Mouse (Mus musculus) cortical plate, adult 2 months (tissue): ENCODE results near the gene Plpp1.

ENCODE experiments used
- CTCF ChIP-seq: fragments of 200-500 bp; IDR thresholded peaks from 2 replicates; pipeline ENCODE4 v1.5.1; 2011; ENCODE audit warnings: mild to moderate bottlenecking, control low read depth, low read length; ENCODE audit not compliant: insufficient read depth; ENCODE audit errors: extremely low read depth
- POLR2A ChIP-seq: fragments of 200-500 bp; IDR thresholded peaks from 2 replicates; pipeline ENCODE4 v1.6.1; 2011; ENCODE audit warnings: mild to moderate bottlenecking, low read length, control low read depth; ENCODE audit not compliant: insufficient read depth; ENCODE audit errors: extremely low read depth

- TF ChIP-seq CTCF, result 0 out of 2 replicates have a peak, but pooled peaks have one; percentile 22
- no peak for TF ChIP-seq POLR2A
Measured at GRCm38 (mm10) chr13:112854402-112854801, 53.8 kb downstream of the Plpp1 start.
